Mouse (Mus musculus) testis, adult 2 months (tissue): ENCODE measurements around the gene Smg6. TPM values are rescaled to one million over a fixed set of nuclear protein-coding genes. Genes with fewer than 3 reads are reported as not detected.

ENCODE experiments used
- H3K27ac ChIP-seq: fragments of 200-500 bp; 2 replicates; pipeline ENCODE4 v1.5.1; 2012; ENCODE audit warnings: low read depth, low read length; ENCODE audit not compliant: control insufficient read depth, insufficient read depth
- H3K27me3 ChIP-seq: fragments of 200-500 bp; 2 replicates; pipeline ENCODE4 v1.6.1; 2012; ENCODE audit warnings: mild to moderate bottlenecking, low read length, moderate library complexity; ENCODE audit not compliant: control insufficient read depth, insufficient read depth
- H3K36me3 ChIP-seq: fragments of 200-500 bp; 2 replicates; pipeline ENCODE4 v1.6.1; 2012; ENCODE audit warnings: mild to moderate bottlenecking, low read length; ENCODE audit not compliant: control insufficient read depth, insufficient read depth
- H3K4me1 ChIP-seq: fragments of 200-500 bp; 2 replicates; pipeline ENCODE4 v1.6.1; 2012; ENCODE audit warnings: low read length; ENCODE audit not compliant: control insufficient read depth, insufficient read depth
- H3K4me3 ChIP-seq: fragments of 200-500 bp; 2 replicates; pipeline ENCODE4 v1.5.1; 2012; ENCODE audit warnings: low read depth, mild to moderate bottlenecking, low read length, moderate library complexity, mixed read lengths; ENCODE audit not compliant: control insufficient read depth
- CTCF ChIP-seq: fragments of 200-500 bp; IDR thresholded peaks from 2 replicates; pipeline ENCODE4 v1.5.1; 2012; ENCODE audit warnings: low read depth, mild to moderate bottlenecking, inconsistent platforms, low read length, moderate library complexity; ENCODE audit not compliant: control insufficient read depth, insufficient read depth, insufficient replicate concordance
- POLR2A ChIP-seq: fragments of 200-500 bp; IDR thresholded peaks from 2 replicates; pipeline ENCODE4 v1.6.1; 2012; ENCODE audit warnings: low read depth, mild to moderate bottlenecking, inconsistent platforms, low read length, moderate library complexity; ENCODE audit not compliant: control insufficient read depth
- polyA plus RNA-seq: library from polyadenylated mRNA; depleted of rRNA; stranded (reverse); fragments of >200 nt; gene quantifications from 2 replicates; pipeline ENCODE4 v1.2.3, GENCODE M21; 2012

Smg6 gene
- polyA plus RNA-seq, 1 experiment: 76.8 TPM

DNA sequence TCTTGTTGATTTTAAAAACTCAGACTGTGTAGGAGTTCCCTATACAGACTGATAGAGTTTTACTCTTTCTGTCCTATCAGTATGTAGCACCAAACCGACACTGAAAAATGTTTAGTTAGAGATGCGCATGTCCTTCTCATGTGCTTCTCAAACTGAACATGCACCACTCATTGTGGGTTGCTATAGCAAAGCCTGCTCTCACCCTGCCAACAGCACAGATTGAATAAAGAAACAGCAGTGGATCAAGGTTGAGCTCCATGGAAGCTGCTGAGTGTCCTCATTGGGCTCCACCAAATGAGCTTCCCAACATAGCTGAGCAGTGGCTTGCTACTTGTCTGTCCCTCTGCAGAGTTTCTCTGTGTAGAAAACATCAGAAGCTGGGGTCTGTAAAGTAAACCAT is 192.5 kb downstream of the Smg6 start:
- no peaks in the 10 kb centered on the region for H3K4me1 ChIP-seq
- H3K4me3 ChIP-seq: no peak overlapping the region
- no peak for TF ChIP-seq CTCF
- no peak for TF ChIP-seq POLR2A
- H3K36me3 ChIP-seq: no peaks in the 10 kb centered on the region
- no peak overlapping the region for H3K27ac ChIP-seq
- H3K27me3 ChIP-seq: no peaks in the 10 kb centered on the region

GRCm38 (mm10) chr11:75119298-75119697 is 193.7 kb downstream of the Smg6 start:
- H3K4me3 ChIP-seq: no peak overlapping the region
- H3K36me3 ChIP-seq: no peaks in the 10 kb centered on the region
- no peak overlapping the region for H3K27ac ChIP-seq
- no peaks in the 10 kb centered on the region for H3K4me1 ChIP-seq
- TF ChIP-seq CTCF: no peak
- no peak for TF ChIP-seq POLR2A
- H3K27me3 ChIP-seq: no peaks in the 10 kb centered on the region

DNA sequence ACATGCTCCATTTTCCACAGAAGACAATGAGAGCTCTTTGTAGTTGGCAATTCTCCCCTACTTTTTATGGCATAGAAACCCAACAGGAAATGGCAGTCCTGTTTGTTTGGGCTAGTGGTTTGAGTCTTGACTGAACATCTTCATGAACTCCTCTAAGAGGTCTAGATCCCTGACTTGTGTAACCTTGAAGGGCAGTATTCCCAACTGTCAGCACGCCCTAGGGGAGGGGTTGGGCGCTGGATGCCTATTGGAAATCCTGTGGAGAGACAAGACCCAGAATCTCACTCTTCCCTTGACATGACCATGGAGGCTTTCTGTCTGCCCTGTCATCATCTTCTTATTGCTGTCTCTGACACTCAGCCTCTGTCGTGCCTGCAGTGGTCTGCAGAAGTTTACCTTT is 194.2 kb downstream of the Smg6 start:
- TF ChIP-seq CTCF: no peak
- TF ChIP-seq POLR2A: no peak
- Histone ChIP-seq H3K36me3 (no peaks in the 10 kb centered on the region), H3K27ac (no peak overlapping the region), H3K27me3 (no peaks in the 10 kb centered on the region), H3K4me3 (no peak overlapping the region), H3K4me1 (no peaks in the 10 kb centered on the region)

- H3K4me1 ChIP-seq: no peaks in the 10 kb centered on the region
- no peaks in the 10 kb centered on the region for H3K36me3 ChIP-seq
- TF ChIP-seq POLR2A (no peak), CTCF (no peak)
- no peak overlapping the region for H3K27ac ChIP-seq
- no peaks in the 10 kb centered on the region for H3K27me3 ChIP-seq
- no peak overlapping the region for H3K4me3 ChIP-seq
Measured at GRCm38 (mm10) chr11:75121348-75121747, 195.7 kb downstream of the Smg6 start.

GRCm38 (mm10) chr11:75124406-75124805 is 198.8 kb downstream of the Smg6 start:
- no peak overlapping the region for H3K27ac ChIP-seq
- no peaks in the 10 kb centered on the region for H3K27me3 ChIP-seq
- no peak for TF ChIP-seq POLR2A
- no peak for TF ChIP-seq CTCF
- H3K36me3 ChIP-seq: no peaks in the 10 kb centered on the region
- H3K4me3 ChIP-seq: no peak overlapping the region
- no peaks in the 10 kb centered on the region for H3K4me1 ChIP-seq

DNA sequence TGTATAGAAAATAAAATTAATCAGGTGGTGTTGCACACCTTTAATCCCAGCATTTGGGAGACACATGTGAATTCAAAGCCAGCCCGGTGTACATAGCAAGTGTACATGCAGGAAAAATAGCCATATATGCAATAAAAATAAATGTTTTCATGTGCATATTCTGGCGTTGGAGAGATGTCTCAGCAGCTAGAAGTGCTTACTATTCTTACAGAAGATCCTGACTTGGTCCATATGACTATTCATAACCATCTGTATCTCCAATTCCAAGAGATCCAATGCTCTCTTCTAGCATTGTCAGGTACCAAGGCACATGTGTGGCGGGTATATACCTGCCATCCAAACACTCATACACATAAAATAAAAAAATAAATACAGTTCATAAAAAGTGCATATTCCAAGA is 200.8 kb downstream of the Smg6 start:
- H3K4me1 ChIP-seq: no peaks in the 10 kb centered on the region
- H3K27ac ChIP-seq: no peak overlapping the region
- H3K27me3 ChIP-seq: no peaks in the 10 kb centered on the region
- no peak for TF ChIP-seq POLR2A
- no peak for TF ChIP-seq CTCF
- no peak overlapping the region for H3K4me3 ChIP-seq
- no peaks in the 10 kb centered on the region for H3K36me3 ChIP-seq

DNA sequence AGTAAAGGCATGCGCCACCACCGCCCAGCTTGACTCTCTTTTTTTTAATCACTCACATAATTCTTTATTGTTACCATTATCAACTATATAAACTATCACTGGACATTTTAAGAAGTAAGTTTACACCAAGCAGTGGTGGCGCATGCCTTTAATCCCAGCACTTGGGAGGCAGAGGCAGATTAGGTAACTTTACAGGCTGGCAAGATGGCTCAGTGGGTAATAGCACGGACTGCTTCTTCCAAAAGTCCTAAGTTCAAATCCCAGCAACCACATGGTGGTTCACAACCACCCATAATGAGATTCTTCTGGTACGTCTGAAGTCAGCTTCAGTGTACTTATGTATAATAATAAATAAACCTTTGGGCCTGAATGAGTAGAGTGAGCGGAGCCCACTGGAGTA is 203.9 kb downstream of the Smg6 start:
- Histone ChIP-seq H3K27ac (no peak overlapping the region), H3K36me3 (no peaks in the 10 kb centered on the region), H3K4me1 (no peaks in the 10 kb centered on the region), H3K4me3 (no peak overlapping the region), H3K27me3 (no peaks in the 10 kb centered on the region)
- TF ChIP-seq POLR2A: no peak
- no peak for TF ChIP-seq CTCF

- Histone ChIP-seq H3K4me3 (no peak overlapping the region), H3K27ac (no peak overlapping the region), H3K4me1 (no peaks in the 10 kb centered on the region), H3K27me3 (no peaks in the 10 kb centered on the region), H3K36me3 (no peaks in the 10 kb centered on the region)
- TF ChIP-seq POLR2A (no peak), CTCF (no peak)
Measured at GRCm38 (mm10) chr11:75131300-75131699, 205.7 kb downstream of the Smg6 start.
